Mouse (Mus musculus) liver, embryonic 14.5 days (tissue): ENCODE results near the gene Mgat5.

Experiments used
- CTCF ChIP-seq: IDR thresholded peaks from 2 replicates; pipeline ENCODE4 v1.5.1; 2016; ENCODE audit warnings: antibody characterized with exemption, low read depth, control low read depth
- EP300 ChIP-seq: IDR thresholded peaks from 2 replicates; pipeline ENCODE4 v1.6.1; 2016; ENCODE audit warnings: antibody characterized with exemption, low read depth

DNA sequence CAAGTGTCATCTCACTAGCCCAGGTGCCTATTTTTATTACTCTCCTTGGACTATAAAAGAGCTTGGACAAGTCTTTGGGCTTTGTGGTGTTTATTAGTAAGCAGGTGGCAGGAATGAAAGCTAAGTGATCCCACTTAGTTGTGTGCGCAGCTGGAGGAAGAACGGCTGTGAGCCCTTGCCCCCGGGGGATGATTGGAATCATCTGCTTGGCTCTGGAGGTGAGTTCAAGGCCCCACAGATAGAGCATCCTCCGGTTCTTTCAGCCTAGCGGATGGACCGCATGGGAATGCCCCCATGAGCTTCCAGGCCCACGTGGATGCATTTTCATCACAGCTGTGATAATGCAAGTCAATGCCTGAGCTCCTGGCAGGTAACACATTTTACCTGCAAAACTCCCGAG, 31.6 kb downstream of the Mgat5 start:
- TF ChIP-seq CTCF (no peak), EP300 (no peak)
